Mouse (Mus musculus) liver, postnatal 0 days (tissue): Measurements from ENCODE around the gene Pgm3. TPM values are rescaled to one million over a fixed set of nuclear protein-coding genes. Genes with fewer than 3 reads are reported as not detected.

Experiments used
- ATAC-seq: fragments of 200-750 bp; cut with Nextera tagmentation; 2 replicates; pipeline ENCODE4 v1.8.0; 2017; ENCODE audit warnings: mild to moderate bottlenecking, moderate library complexity
- DNase-seq: peaks from one replicate; pipeline ENCODE4 v3.0.0-alpha.2; 2016
- H3K27ac ChIP-seq: fragments of 300-500 bp; sonication (generic); 2 replicates; pipeline ENCODE4 v1.5.1; 2014; ENCODE audit warnings: antibody characterized with exemption, moderate library complexity, mild to moderate bottlenecking, low read depth
- H3K27me3 ChIP-seq: fragments of 300-500 bp; sonication (generic); 2 replicates; pipeline ENCODE4 v1.6.1; 2014; ENCODE audit warnings: low read length, control low read depth, mixed read lengths; ENCODE audit not compliant: insufficient read depth
- H3K36me3 ChIP-seq: fragments of 300-500 bp; sonication (generic); replicated peaks from 2 replicates; pipeline ENCODE4 v1.6.1; 2014; ENCODE audit warnings: mild to moderate bottlenecking, control low read depth, low read length, moderate library complexity, mixed read lengths; ENCODE audit not compliant: insufficient read depth
- H3K4me1 ChIP-seq: fragments of 300-500 bp; sonication (generic); 2 replicates; pipeline ENCODE4 v1.6.1; 2014; ENCODE audit warnings: antibody characterized with exemption, mild to moderate bottlenecking, control low read depth; ENCODE audit not compliant: insufficient read depth
- H3K4me2 ChIP-seq: fragments of 300-500 bp; sonication (generic); 2 replicates; pipeline ENCODE4 v1.6.1; 2014; ENCODE audit warnings: low read depth, mild to moderate bottlenecking, low read length, moderate library complexity, mixed read lengths
- H3K4me3 ChIP-seq: fragments of 300-500 bp; sonication (generic); 2 replicates; pipeline ENCODE4 v1.5.1; 2014; ENCODE audit warnings: low read depth, low read length
- H3K9ac ChIP-seq: fragments of 300-500 bp; sonication (generic); replicated peaks from 2 replicates; pipeline ENCODE4 v1.6.1; 2014; ENCODE audit warnings: mild to moderate bottlenecking, moderate library complexity
- H3K9me3 ChIP-seq: fragments of 300-500 bp; sonication (generic); 2 replicates; pipeline ENCODE4 v1.6.1; 2016; ENCODE audit warnings: mild to moderate bottlenecking, control low read depth, low read length, mixed read lengths
- CTCF ChIP-seq: sonication (generic); IDR thresholded peaks from 2 replicates; pipeline ENCODE4 v1.5.1; 2016; ENCODE audit warnings: antibody characterized with exemption, low read depth
- EP300 ChIP-seq: IDR thresholded peaks from 2 replicates; pipeline ENCODE4 v1.6.1; 2016; ENCODE audit warnings: antibody characterized with exemption, low read depth, mild to moderate bottlenecking
- WGBS: fragments of 180-500 bp; shearing (Covaris S2); extraction: QIAGEN DNeasy Blood & Tissue Kit; methylation state at CpG from one replicate; pipeline ENCODE4 v1.1.7; 2014; ENCODE audit not compliant: insufficient replicate concordance; 5-methylcytosine and 5-hydroxymethylcytosine counted together
- polyA plus RNA-seq: library from polyadenylated mRNA; unstranded; fragments of >200 nt; fragmentation: Nextera tagmentation; extraction: Ambion mirVana; gene quantifications from 2 replicates; pipeline ENCODE4 v1.2.1, GENCODE M21; 2015

Gene Pgm3
- polyA plus RNA-seq, 1 experiment from 2014 or later, result 28.2 TPM

DNA sequence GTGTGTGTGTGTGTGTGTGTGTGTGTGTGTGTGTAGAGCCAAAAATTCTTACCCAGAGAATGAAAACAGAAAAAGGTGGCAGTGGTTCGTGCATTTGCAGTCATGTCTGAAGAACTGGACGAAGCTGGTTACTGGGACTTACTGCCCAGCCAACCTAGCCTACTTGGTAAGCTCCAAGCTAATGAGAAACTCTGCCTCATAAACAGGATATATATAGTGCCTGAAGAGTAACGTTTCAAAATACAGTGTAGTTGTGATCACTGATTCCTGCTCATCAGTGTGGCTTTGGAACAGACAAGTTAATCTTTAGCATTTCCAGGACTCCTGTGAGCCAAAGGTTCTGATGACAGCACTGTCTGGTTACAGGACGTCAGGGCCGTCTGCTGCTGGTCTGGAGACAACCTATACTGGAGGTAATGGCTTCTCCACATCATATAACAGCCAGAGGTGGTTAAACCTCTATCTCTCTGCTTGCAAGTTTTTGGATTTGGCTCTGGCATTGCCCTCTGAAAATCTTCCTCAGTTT is 21.9 kb downstream of the Pgm3 start:
- TF ChIP-seq EP300 (no peak), CTCF (no peak)
- H3K36me3 ChIP-seq, result peaks cover 35% of the 10 kb centered on the region
- peak; percentile 61 for ATAC-seq

DNA sequence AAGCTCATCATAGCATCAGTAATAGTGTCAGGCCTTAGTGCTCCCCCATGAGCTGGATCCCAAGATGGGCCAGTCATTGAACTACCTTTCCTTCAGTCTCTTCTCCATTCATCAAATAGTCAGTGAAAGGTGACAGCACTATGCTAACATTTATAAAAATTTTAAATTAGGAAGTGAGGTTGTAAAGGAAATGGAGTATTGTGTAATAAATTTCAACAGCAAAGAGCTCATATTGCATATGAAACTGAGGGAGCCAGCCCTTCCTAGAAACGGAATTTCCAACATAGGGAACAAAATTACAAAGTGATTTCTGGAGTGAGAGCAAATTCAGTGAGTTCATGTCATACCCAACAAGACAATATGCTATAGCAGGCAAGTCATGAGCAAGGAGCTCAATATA is 27.1 kb downstream of the Pgm3 start:
- H3K9ac ChIP-seq, result no peak overlapping the region
- TF ChIP-seq EP300 (no peak), CTCF (no peak)
- no peak overlapping the region for H3K27ac ChIP-seq
- peaks cover 24% of the 10 kb centered on the region for H3K36me3 ChIP-seq
- no peaks in the 10 kb centered on the region for H3K27me3 ChIP-seq
- H3K4me2 ChIP-seq, result no peak overlapping the region
- ATAC-seq (no peak), DNase-seq (no peak)
- no peaks in the 10 kb centered on the region for H3K9me3 ChIP-seq
- no peak overlapping the region for H3K4me3 ChIP-seq
- H3K4me1 ChIP-seq, result 0 out of 2 replicates have a peak, but pooled peaks cover 2% of the 10 kb centered on the region
- 52% methylated on average over 1 of the region's 1 CpGs for WGBS

More for the DNA sequence above, 21.9 kb downstream of the Pgm3 start:
- no peaks in the 10 kb centered on the region for H3K4me1 ChIP-seq
- H3K27me3 ChIP-seq, result no peaks in the 10 kb centered on the region
- H3K27ac ChIP-seq, result no peak overlapping the region
- H3K9me3 ChIP-seq, result no peaks in the 10 kb centered on the region
- H3K4me3 ChIP-seq, result no peak overlapping the region
- no peak for DNase-seq
- H3K9ac ChIP-seq, result no peak overlapping the region
- no peak overlapping the region for H3K4me2 ChIP-seq
- WGBS, result 70% methylated on average over 5 of the region's 5 CpGs

DNA sequence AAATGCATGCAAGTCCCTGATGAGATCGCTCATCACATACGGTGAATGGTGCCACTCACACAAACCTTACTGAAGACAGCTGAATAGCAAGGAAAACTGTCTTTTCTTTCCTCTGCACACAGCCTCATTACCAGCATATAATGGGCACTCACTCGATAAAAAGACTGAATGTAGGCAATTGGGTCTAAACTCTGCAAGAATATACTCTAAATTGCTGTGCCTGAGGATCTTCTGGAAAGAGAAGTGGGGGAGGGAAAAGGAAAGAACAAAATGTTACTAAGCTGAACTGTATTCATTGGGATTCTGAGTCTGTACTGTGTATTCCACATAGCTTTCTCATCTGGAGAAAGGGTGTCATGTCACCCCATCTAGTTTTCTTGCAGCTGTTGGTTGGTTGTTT is 28.2 kb downstream of the Pgm3 start:
- no peak overlapping the region for H3K27ac ChIP-seq
- no peaks in the 10 kb centered on the region for H3K27me3 ChIP-seq
- no peak overlapping the region for H3K4me2 ChIP-seq
- no peaks in the 10 kb centered on the region for H3K9me3 ChIP-seq
- no peak overlapping the region for H3K4me3 ChIP-seq
- ATAC-seq (no peak), DNase-seq (no peak)
- TF ChIP-seq EP300, result no peak
- no peak for TF ChIP-seq CTCF
- WGBS, result 92% methylated on average over 3 of the region's 3 CpGs
- peaks cover 20% of the 10 kb centered on the region for H3K36me3 ChIP-seq
- H3K4me1 ChIP-seq, result 0 out of 2 replicates have a peak, but pooled peaks cover 2% of the 10 kb centered on the region
- no peak overlapping the region for H3K9ac ChIP-seq

DNA sequence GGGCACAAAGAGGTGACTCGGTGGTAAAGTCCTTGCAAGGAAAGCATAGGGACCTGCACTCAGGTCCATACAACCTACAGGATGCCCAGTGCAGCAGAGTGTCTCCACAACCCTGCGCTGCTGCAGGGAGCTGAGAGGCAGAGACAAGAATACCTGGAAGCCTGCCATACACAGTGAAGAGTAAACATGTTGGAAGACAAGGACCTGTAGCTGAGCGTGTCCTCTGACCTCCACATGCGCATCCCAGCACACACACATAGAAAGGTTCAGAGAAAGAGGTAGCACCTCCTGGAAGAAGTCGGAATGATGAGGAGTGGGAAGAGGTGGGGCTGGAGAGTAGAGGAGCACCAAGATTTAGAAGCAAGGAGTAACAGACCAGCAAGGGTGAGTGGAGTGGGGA is 37.6 kb downstream of the Pgm3 start:
- ATAC-seq, result no peak
- no peak overlapping the region for H3K4me2 ChIP-seq
- no peak overlapping the region for H3K9ac ChIP-seq
- DNase-seq, result no peak
- no peak overlapping the region for H3K27ac ChIP-seq
- H3K4me3 ChIP-seq, result no peak overlapping the region
- TF ChIP-seq CTCF (no peak), EP300 (no peak)
- whole genome bisulfite sequencing, result 66% methylated on average over 5 of the region's 5 CpGs
- no peaks in the 10 kb centered on the region for H3K4me1 ChIP-seq
- peaks cover 18% of the 10 kb centered on the region for H3K36me3 ChIP-seq
- no peaks in the 10 kb centered on the region for H3K27me3 ChIP-seq
- H3K9me3 ChIP-seq, result no peaks in the 10 kb centered on the region

DNA sequence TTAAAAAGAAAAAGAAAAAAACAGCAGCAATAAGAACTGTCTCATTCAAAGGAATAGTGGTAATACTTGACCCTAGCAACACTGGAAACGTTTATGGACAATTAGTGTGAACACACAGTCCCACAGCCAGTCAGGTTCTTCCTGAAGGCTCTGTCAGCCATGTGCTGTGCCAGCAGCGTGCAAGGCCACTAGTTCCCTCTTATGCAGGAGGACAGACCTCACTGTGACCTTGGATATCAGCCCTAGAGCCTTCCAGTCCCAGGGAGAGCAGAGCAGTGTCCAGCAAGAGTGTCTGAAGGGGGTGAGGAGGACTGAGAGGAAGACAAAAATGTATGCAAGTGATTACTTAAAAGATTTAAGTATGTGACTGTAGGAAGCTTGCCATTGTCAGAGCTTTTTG is 46.0 kb downstream of the Pgm3 start:
- Histone ChIP-seq H3K9me3 (no peaks in the 10 kb centered on the region), H3K9ac (no peak overlapping the region), H3K4me2 (no peak overlapping the region), H3K36me3 (peaks cover 21% of the 10 kb centered on the region), H3K4me1 (no peaks in the 10 kb centered on the region), H3K27me3 (no peaks in the 10 kb centered on the region), H3K4me3 (no peak overlapping the region), H3K27ac (no peak overlapping the region)
- no peak for DNase-seq
- no peak for ATAC-seq
- 55% methylated on average over 2 of the region's 2 CpGs for WGBS
- TF ChIP-seq CTCF (no peak), EP300 (no peak)

DNA sequence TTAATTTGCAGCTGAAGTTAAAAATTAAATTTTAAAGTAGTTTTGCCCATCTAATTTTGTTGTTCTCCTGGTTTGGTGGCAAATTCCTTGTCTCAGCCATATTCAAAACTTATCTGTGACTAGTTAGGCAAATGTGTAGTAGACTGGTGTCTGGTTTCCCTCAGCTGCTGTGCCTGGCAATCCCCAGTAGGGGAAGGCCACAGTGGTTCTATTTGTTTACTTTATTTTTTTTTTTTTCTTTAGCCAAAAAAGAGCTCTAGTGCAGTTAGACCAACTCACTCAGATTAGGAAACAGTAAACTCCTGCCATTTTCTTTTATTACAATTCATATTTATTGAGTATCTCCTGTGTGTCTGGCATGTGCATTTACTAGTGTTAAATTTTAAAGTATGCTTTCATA is 49.3 kb downstream of the Pgm3 start:
- ATAC-seq, result no peak
- no peaks in the 10 kb centered on the region for H3K9me3 ChIP-seq
- TF ChIP-seq CTCF (no peak), EP300 (no peak)
- no peaks in the 10 kb centered on the region for H3K4me1 ChIP-seq
- H3K27ac ChIP-seq, result no peak overlapping the region
- H3K27me3 ChIP-seq, result no peaks in the 10 kb centered on the region
- H3K4me2 ChIP-seq, result no peak overlapping the region
- DNase-seq, result no peak
- H3K4me3 ChIP-seq, result no peak overlapping the region
- H3K9ac ChIP-seq, result no peak overlapping the region
- H3K36me3 ChIP-seq, result peaks cover 26% of the 10 kb centered on the region

DNA sequence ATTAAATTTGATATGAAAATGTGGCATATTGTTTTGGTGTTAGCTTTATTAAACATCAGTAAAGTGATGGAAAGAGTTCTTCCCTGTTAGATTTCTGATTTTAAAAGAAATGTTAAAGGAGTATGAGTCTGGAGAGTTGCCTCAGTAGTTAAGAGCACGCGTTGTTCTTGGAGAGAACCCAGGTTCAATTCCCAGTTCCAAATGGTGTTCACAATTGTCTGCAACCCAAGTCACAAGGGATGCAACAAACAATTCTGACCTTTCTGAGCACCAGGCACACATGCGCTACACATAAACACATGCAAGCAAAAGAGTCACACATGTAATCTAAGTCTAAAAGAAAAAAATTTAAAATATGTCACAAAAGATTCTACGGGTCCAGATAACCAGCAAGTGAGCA is 56.8 kb downstream of the Pgm3 start:
- WGBS, result 90% methylated on average over 4 of the region's 4 CpGs

More for the DNA sequence above, 56.8 kb downstream of the Pgm3 start:
- Histone ChIP-seq H3K9me3 (no peaks in the 10 kb centered on the region), H3K36me3 (peaks cover 46% of the 10 kb centered on the region), H3K9ac (no peak overlapping the region), H3K27me3 (no peaks in the 10 kb centered on the region), H3K4me3 (no peak overlapping the region), H3K27ac (no peak overlapping the region), H3K4me1 (no peaks in the 10 kb centered on the region), H3K4me2 (no peak overlapping the region)
- ATAC-seq (no peak), DNase-seq (no peak)
- no peak for TF ChIP-seq EP300
